Mouse (Mus musculus) midbrain, embryonic 15.5 days (tissue): ENCODE data around the gene Gtf2i. TPM values are rescaled to one million over a fixed set of nuclear protein-coding genes. Genes with fewer than 3 reads are reported as not detected.

Source experiments
- ATAC-seq: fragments of 200-750 bp; cut with Nextera tagmentation; replicated peaks from 2 replicates; pipeline ENCODE4 v1.8.0; 2017; ENCODE audit warnings: moderate TSS enrichment
- H3K27ac ChIP-seq: fragments of 300-500 bp; sonication (generic); 2 replicates; pipeline ENCODE4 v1.5.1; 2015; ENCODE audit warnings: mild to moderate bottlenecking, inconsistent platforms
- H3K27me3 ChIP-seq: fragments of 300-500 bp; sonication (generic); replicated peaks from 2 replicates; pipeline ENCODE4 v1.6.1; 2015; ENCODE audit warnings: inconsistent platforms
- H3K36me3 ChIP-seq: fragments of 300-500 bp; sonication (generic); replicated peaks from 2 replicates; pipeline ENCODE4 v1.6.1; 2015; ENCODE audit warnings: inconsistent platforms
- H3K4me1 ChIP-seq: fragments of 300-500 bp; sonication (generic); 2 replicates; pipeline ENCODE4 v1.6.1; 2015; ENCODE audit warnings: inconsistent platforms
- H3K4me2 ChIP-seq: fragments of 300-500 bp; sonication (generic); 2 replicates; pipeline ENCODE4 v1.6.1; 2015; ENCODE audit warnings: inconsistent platforms, mild to moderate bottlenecking, moderate library complexity
- H3K4me3 ChIP-seq: fragments of 300-500 bp; sonication (generic); 2 replicates; pipeline ENCODE4 v1.5.1; 2015; ENCODE audit warnings: mild to moderate bottlenecking, inconsistent platforms
- H3K9ac ChIP-seq: fragments of 300-500 bp; sonication (generic); 2 replicates; pipeline ENCODE4 v1.6.1; 2015; ENCODE audit warnings: mild to moderate bottlenecking, inconsistent platforms
- H3K9me3 ChIP-seq: fragments of 300-500 bp; sonication (generic); 2 replicates; pipeline ENCODE4 v1.6.1; 2016; ENCODE audit warnings: inconsistent platforms
- WGBS: fragments of 180-500 bp; shearing (Covaris S2); methylation state at CpG from one replicate; pipeline ENCODE4 v1.1.7; 2015; ENCODE audit warnings: mixed read lengths; 5-methylcytosine and 5-hydroxymethylcytosine counted together
- polyA plus RNA-seq: library from polyadenylated mRNA; unstranded; fragments of >200 nt; fragmentation: Nextera tagmentation; extraction: Ambion mirVana; gene quantifications from 2 replicates; pipeline ENCODE4 v1.2.1, GENCODE M21; 2015

Gene Gtf2i
- polyA plus RNA-seq, 1 experiment from 2014 or later: 149 TPM

DNA sequence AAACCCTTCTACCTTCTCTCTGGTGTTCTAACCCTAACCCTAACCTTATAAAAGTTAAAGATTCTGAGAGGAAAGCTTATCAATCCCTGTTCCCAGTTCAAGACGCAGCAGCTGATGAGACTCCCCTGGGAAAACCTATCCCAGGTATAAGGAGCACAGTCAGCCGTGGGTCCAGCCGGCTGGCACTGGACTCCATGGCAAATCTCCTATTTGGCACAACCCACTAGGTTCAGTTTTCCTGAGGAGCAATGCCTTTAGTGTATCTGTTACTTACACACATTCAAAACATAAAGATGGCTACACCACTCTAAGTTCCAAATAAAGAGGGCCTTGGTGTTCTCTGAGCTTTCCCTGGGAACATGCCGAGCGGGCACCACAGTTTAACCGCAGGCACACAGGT is 23.5 kb downstream of the Gtf2i start:
- Histone ChIP-seq H3K36me3 (peaks cover 50% of the 10 kb centered on the region), H3K4me2 (no peak overlapping the region), H3K4me1 (no peaks in the 10 kb centered on the region), H3K4me3 (no peak overlapping the region), H3K27me3 (no peaks in the 10 kb centered on the region), H3K9ac (no peak overlapping the region), H3K9me3 (no peaks in the 10 kb centered on the region), H3K27ac (no peak overlapping the region)
- WGBS: 94% methylated on average over 6 of the region's 6 CpGs
- no peak for ATAC-seq

DNA sequence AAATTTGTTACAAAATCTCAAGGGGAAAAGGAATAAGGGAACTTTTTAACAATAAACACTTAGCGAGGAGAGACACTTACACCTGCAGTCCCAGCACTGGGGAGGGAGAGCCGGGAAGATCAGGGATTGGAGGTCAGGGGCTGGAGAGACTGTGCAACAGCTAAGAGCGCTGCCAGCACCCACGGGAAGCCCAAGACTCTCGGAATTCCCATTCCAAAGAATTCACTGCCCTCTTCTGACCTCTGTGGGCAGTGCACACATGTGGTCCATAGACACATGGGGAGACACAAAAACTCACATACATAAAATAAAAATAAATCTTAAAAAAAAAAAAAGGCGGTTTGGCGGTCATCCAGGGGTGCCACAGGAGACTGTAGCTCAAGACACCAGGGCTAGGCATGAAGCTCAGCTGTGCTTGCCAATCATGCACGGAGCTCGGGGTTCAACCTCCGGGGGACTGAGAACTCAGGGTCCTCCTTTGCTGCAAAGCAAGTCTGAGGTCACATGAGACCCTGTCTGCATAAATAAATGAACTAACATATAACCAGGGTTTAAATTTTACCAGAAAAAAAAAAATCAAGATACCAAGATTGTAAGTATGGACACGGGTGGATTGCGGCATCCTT is 24.5 kb downstream of the Gtf2i start:
- WGBS: 91% methylated on average over 12 of the region's 12 CpGs
- Histone ChIP-seq H3K4me1 (no peaks in the 10 kb centered on the region), H3K27me3 (no peaks in the 10 kb centered on the region), H3K4me3 (no peak overlapping the region), H3K9me3 (no peaks in the 10 kb centered on the region), H3K36me3 (peaks cover 58% of the 10 kb centered on the region), H3K4me2 (no peak overlapping the region), H3K9ac (no peak overlapping the region), H3K27ac (no peak overlapping the region)
- no peak for ATAC-seq

DNA sequence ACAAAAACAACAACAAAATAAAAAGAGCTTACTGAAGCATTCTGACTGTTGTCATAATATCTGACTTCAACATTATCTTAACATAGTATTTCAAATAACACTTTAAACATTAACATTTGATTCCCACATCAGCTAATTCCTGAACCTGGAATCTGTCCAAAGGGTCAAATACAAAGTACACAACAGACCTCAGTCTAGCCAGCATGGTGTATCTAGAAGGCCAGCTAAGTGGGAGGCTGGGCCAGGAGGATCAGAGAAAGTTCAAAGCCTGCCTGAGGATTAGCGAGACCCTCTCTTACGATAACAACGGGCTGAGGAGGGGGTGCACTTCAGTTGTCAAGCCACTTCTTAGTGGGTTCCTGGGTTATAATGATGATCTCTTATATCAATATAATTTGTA is 26.5 kb downstream of the Gtf2i start:
- WGBS: 77% methylated on average over 3 of the region's 3 CpGs
- Histone ChIP-seq H3K9ac (no peak overlapping the region), H3K4me2 (no peak overlapping the region), H3K27ac (no peak overlapping the region), H3K4me3 (no peak overlapping the region), H3K9me3 (no peaks in the 10 kb centered on the region), H3K36me3 (peaks cover 67% of the 10 kb centered on the region), H3K4me1 (no peaks in the 10 kb centered on the region), H3K27me3 (no peaks in the 10 kb centered on the region)
- no peak for ATAC-seq

DNA sequence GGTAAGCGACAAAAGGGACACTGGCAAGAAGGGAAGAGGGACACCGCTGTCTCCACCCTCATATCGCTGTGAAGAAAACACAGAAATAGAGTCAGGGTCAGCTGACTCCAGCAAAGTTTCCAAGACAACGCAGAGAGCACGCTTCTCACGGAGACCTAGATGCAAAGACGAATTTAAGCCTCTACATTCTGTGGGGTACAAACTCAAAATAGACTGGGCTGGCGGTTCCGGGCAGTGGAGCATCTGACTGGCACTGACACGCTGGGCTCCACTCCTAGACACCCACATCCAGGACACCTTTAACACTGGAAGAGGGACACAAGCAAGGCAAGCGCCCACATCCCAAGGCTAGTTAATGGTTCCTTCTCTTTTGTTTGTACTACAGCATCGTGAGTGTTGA is 29.6 kb downstream of the Gtf2i start:
- peaks cover 63% of the 10 kb centered on the region for H3K36me3 ChIP-seq
- no peak overlapping the region for H3K4me3 ChIP-seq
- no peaks in the 10 kb centered on the region for H3K4me1 ChIP-seq
- no peak overlapping the region for H3K27ac ChIP-seq
- H3K27me3 ChIP-seq: no peaks in the 10 kb centered on the region
- H3K9me3 ChIP-seq: no peaks in the 10 kb centered on the region
- 95% methylated on average over 12 of the region's 12 CpGs for WGBS
- no peak for ATAC-seq
- H3K4me2 ChIP-seq: no peak overlapping the region
- H3K9ac ChIP-seq: no peak overlapping the region

DNA sequence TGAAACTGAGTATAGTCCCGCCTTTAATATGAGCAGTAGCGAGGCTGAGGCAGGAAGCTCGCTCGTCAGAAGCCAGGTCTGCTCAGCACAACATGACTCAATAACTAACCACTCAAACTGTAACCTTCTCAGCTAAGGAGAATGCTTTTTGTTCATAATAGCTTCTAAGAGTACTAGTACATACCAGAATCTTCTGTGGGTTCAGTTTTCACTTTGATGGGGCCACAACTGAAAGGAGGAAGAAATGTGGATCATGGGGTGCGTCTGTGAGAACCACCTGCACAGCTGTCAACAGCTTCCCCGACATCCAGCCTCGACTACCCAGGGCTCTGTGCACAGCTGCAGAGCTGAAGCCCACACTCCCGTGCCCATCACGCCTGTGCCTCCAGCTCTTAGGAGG is 32.0 kb downstream of the Gtf2i start:
- peaks cover 67% of the 10 kb centered on the region for H3K36me3 ChIP-seq
- WGBS: 95% methylated on average over 9 of the region's 9 CpGs

DNA sequence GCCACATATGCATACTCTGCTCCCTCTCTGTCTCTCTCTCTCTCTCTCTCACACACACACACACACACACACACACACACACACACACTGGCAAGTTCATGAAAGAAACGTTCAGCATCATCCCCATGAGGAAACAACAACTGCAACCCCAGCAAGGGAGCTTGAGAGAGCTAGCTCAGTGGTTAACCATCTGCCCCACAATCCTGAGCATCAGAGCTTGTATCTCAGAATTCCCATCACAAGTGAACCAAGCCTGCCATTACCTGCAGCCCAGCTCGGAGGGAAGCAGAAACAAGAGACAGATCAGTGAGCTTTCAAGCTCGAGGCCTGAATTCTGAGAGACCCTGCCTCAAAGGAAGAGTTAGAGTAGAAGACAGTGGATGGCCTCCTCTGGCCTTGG is 32.5 kb downstream of the Gtf2i start:
- no peak overlapping the region for H3K27ac ChIP-seq
- H3K4me3 ChIP-seq: no peak overlapping the region
- H3K36me3 ChIP-seq: peaks cover 63% of the 10 kb centered on the region
- no peaks in the 10 kb centered on the region for H3K27me3 ChIP-seq
- H3K9ac ChIP-seq: no peak overlapping the region
- ATAC-seq: no peak
- no peaks in the 10 kb centered on the region for H3K4me1 ChIP-seq
- WGBS: 75% methylated on average over 3 of the region's 3 CpGs
- H3K9me3 ChIP-seq: no peaks in the 10 kb centered on the region
- H3K4me2 ChIP-seq: no peak overlapping the region

More for the DNA sequence above, 32.0 kb downstream of the Gtf2i start:
- no peak overlapping the region for H3K9ac ChIP-seq
- no peak for ATAC-seq
- no peak overlapping the region for H3K4me2 ChIP-seq
- no peak overlapping the region for H3K4me3 ChIP-seq
- H3K4me1 ChIP-seq: no peaks in the 10 kb centered on the region
- no peaks in the 10 kb centered on the region for H3K27me3 ChIP-seq
- H3K9me3 ChIP-seq: no peaks in the 10 kb centered on the region
- H3K27ac ChIP-seq: no peak overlapping the region

DNA sequence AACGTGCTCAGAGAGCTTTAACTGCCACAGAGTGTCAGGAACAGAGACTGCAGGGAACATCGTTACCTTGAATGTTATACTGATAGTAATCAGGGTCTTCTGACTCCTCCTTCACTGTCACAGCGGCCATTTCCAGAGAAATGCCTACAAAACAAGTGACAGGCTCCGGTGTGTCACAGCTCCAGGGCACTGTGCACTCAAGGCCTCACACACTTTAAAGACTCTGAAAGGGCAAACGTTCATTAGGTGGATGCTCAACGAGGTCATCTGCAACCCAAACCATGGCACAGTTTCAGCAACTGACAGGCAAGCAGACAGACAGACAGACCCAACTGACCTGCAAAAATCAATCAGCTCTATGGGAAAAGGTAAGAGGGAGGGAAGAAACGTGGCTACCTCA is 35.2 kb downstream of the Gtf2i start:
- Histone ChIP-seq H3K4me1 (no peaks in the 10 kb centered on the region), H3K4me2 (no peak overlapping the region), H3K27ac (no peak overlapping the region), H3K9ac (no peak overlapping the region), H3K27me3 (no peaks in the 10 kb centered on the region), H3K4me3 (no peak overlapping the region), H3K36me3 (peaks cover 53% of the 10 kb centered on the region), H3K9me3 (no peaks in the 10 kb centered on the region)
- no peak for ATAC-seq
- 93% methylated on average over 7 of the region's 7 CpGs for WGBS

DNA sequence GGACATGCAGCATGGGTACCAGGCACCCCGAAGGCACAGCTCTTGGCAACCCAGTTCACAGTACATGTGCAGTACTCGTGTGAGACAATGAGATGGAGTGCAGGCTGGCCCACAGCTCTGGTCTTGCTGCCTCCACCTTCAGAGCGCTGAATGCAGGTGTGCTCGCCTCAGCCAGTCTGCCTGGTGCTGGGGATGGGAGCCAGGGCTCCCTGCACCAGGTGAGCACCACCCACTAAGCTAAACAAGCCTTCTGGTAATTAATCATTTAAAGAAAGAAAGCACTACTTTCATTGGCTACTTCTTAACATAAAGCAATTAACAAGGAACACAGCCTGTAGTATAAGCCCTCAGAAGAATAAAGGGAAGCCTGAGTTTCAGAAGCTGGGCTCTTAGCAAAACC is 37.5 kb downstream of the Gtf2i start:
- Histone ChIP-seq H3K4me2 (no peak overlapping the region), H3K27me3 (no peaks in the 10 kb centered on the region), H3K36me3 (peaks cover 45% of the 10 kb centered on the region), H3K4me1 (no peaks in the 10 kb centered on the region), H3K27ac (no peak overlapping the region), H3K9me3 (no peaks in the 10 kb centered on the region), H3K9ac (no peak overlapping the region; the same call in 1 of the 2 replicates), H3K4me3 (no peak overlapping the region)
- no peak for ATAC-seq
- WGBS: 90% methylated on average over 4 of the region's 4 CpGs

DNA sequence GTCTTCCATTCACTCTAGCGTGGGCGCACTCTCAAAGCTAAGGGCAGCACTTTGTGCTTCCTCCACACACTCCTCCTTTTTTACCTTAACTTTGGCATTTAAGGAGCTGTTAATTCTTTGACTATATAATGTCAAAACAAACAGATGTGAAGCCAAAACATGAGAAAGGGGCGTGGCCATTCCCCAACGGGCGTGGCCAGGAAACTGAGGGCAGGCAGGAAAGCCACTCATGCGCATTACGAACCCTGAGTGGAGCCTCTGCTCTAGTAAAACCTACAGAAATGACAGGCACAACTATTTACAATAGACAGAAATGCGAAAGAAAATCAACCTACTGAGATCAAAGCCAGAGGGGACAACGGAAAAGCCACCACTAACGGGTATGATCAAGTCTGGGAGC is 39.0 kb downstream of the Gtf2i start:
- H3K27ac ChIP-seq: no peak overlapping the region
- ATAC-seq: no peak
- peaks cover 52% of the 10 kb centered on the region for H3K36me3 ChIP-seq
- H3K4me1 ChIP-seq: no peaks in the 10 kb centered on the region
- no peak overlapping the region for H3K9ac ChIP-seq
- no peaks in the 10 kb centered on the region for H3K27me3 ChIP-seq
- no peak overlapping the region for H3K4me2 ChIP-seq
- H3K9me3 ChIP-seq: no peaks in the 10 kb centered on the region
- WGBS: 88% methylated on average over 10 of the region's 10 CpGs
- H3K4me3 ChIP-seq: no peak overlapping the region

DNA sequence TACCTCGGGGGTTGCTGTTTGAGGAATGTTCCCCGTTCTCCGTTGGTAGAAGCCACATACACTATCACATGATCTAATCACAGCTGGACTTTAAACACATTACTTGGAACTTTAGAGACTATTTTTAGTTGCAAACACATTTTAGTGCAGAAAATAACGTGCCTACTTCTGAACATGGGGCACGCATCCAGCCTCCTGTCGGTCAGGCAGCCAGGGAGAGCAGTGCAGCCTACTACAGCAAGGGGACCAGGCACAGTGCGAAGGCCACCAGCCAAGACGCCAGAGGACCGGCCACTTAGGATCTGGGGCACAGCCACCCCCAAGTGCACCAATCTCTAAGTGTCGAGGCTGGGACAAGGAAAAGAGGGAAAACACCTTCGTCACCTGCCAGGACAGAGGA is 39.5 kb downstream of the Gtf2i start:
- Histone ChIP-seq H3K4me2 (no peak overlapping the region), H3K4me3 (no peak overlapping the region), H3K27ac (no peak overlapping the region), H3K36me3 (peaks cover 55% of the 10 kb centered on the region), H3K9ac (no peak overlapping the region), H3K9me3 (no peaks in the 10 kb centered on the region), H3K4me1 (no peaks in the 10 kb centered on the region), H3K27me3 (no peaks in the 10 kb centered on the region)
- 92% methylated on average over 11 of the region's 11 CpGs for WGBS
- ATAC-seq: no peak

DNA sequence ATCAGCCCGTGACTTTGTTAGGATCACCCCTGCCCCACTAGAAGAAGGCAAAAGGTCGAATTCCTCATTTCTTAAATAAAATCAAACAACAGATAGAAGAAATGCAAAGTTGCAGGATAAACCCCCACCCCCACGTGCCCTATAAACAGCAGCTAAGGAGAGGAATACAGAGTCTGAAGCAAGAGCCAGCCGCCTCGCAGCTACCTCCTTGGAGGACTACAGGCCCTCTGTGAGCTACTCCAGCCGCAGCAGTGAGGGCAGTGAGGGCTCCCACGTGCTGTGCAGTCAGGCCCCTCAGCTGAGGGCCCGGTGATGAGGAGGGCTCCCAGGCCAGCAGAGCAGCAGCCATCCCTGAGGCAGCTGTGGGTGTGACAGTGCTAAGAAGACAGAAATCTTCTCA is 40.8 kb downstream of the Gtf2i start:
- ATAC-seq: no peak
- WGBS: 87% methylated on average over 8 of the region's 8 CpGs
- peaks cover 50% of the 10 kb centered on the region for H3K36me3 ChIP-seq

DNA sequence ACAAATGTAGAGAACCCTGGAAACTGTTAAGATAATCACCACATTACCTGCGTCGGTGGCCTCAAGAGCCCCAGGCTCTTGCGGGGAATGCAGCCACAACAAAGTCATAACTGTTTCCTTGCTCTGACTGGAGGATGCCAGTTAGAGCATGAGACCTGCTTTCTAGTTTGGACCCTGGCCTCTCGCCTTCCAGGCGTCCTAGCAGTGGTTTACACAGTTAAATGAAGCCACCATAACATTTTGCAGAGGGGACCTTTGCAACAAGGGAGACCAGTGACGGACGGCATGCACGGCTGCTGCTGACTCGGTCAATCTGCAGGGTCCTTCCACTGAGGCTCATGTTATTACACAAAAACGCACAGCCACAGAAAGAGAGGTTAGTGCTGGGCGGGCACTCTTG is 41.8 kb downstream of the Gtf2i start:
- no peak for ATAC-seq
- H3K4me3 ChIP-seq: no peak overlapping the region
- 89% methylated on average over 11 of the region's 11 CpGs for WGBS
- no peaks in the 10 kb centered on the region for H3K27me3 ChIP-seq
- H3K9me3 ChIP-seq: no peaks in the 10 kb centered on the region
- H3K4me2 ChIP-seq: no peak overlapping the region
- no peak overlapping the region for H3K27ac ChIP-seq
- H3K9ac ChIP-seq: no peak overlapping the region
- H3K4me1 ChIP-seq: no peaks in the 10 kb centered on the region
- H3K36me3 ChIP-seq: peaks cover 51% of the 10 kb centered on the region

More for the DNA sequence above, 40.8 kb downstream of the Gtf2i start:
- Histone ChIP-seq H3K27ac (no peak overlapping the region), H3K9ac (no peak overlapping the region), H3K4me1 (no peaks in the 10 kb centered on the region), H3K4me2 (no peak overlapping the region), H3K9me3 (no peaks in the 10 kb centered on the region), H3K4me3 (no peak overlapping the region), H3K27me3 (no peaks in the 10 kb centered on the region)

DNA sequence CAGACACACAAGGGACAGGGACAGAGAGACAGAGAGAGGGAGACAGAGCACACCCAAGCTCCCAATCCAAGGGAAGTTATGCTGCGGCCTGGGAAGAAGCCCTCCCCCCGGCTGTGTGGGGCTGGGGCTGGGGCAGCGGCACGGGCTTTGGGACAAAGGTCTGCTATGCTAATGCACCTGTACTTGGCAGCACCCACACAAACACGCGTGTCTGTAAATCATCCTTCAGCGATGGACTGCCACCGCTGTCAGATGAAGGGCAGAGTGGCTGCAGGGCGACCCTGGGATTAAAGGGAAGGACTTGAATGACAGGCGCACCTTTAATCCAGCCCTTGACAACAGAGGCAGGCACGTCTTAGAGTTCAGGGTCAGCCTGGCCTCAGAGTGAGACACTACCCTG is 43.1 kb downstream of the Gtf2i start:
- ATAC-seq: no peak
- 86% methylated on average over 11 of the region's 11 CpGs for WGBS
- no peaks in the 10 kb centered on the region for H3K9me3 ChIP-seq
- H3K9ac ChIP-seq: no peak overlapping the region
- H3K4me3 ChIP-seq: no peak overlapping the region
- peaks cover 51% of the 10 kb centered on the region for H3K36me3 ChIP-seq
- no peak overlapping the region for H3K4me2 ChIP-seq
- H3K4me1 ChIP-seq: no peaks in the 10 kb centered on the region
- H3K27me3 ChIP-seq: no peaks in the 10 kb centered on the region
- H3K27ac ChIP-seq: no peak overlapping the region
